Mouse (Mus musculus) heart, postnatal 0 days (tissue): Measurements from ENCODE around the gene Gm281.

Experiments
- CTCF ChIP-seq: IDR thresholded peaks from 2 replicates; pipeline ENCODE4 v1.5.1; 2016; ENCODE audit warnings: antibody characterized with exemption, control low read depth, low read depth
- EP300 ChIP-seq: IDR thresholded peaks from 2 replicates; pipeline ENCODE4 v1.6.1; 2016; ENCODE audit warnings: antibody characterized with exemption, low read depth

- TF ChIP-seq CTCF (no peak), EP300 (no peak)
Measured at GRCm38 (mm10) chr14:13910148-13910547, 4.1 kb downstream of the Gm281 start.
